Mouse (Mus musculus): Measurements from ENCODE around the gene Tusc2.
A peak's percentile ranks its signal among the peaks of the same experiment; 100 is the strongest.

DNA sequence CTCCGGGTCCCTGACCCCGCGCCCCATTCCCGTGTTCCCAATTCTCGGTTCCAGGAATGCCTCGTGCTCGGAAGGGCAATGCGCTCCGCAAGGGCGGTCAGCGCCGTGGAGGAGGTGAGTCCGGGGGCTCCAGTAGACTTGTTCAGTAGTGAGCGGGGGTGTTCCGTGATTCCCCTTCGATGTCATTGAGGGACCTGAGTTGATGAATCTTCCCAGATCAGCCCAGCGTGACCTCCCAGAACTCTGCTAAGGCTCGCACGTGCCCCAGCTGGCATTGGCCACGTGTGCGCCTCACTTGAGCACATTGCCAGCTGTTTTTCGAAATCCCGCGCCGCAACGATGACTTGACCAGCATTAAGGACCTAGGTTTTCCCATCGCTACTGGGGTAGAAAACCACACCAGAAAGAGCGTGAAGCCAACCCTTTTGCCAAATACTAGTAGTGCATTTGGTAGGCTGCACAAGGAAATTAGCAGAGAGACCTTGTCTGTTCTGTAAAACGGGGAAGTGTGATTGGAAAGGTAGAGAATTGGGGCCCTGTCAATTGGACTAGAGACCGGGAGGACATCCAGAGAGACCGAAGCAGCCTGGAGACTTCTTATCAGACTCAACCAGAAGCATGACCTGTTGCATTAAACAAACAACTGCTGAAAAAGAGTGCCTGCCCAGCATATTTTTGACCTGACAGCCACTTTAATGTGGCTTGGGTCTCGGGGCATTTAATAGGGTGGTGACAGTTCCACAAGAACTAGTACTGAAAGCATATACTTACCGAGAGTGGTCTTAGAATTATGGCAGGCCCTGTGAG lies 25.0 kb downstream of the Tusc2 start:
- TF ChIP-seq MAFK (IDR thresholded peaks at IDR 0.05; ENCODE audit: borderline replicate concordance, low read depth, low read length) (0 out of 2 replicates have a peak, but pooled peaks have one; percentile 41), POLR2AphosphoS2 (IDR thresholded peaks at IDR 0.05; ENCODE audit: low read length) (no peak), TCF12 (IDR thresholded peaks at IDR 0.05; ENCODE audit: low read depth, low read length) (peak; percentile 71; the same call in 1 of the 2 replicates)

Data from MEL (cell line).